Mouse (Mus musculus) hindbrain, postnatal 0 days (tissue): ENCODE measurements around the gene Ppp1r14b. TPM values are rescaled to one million over a fixed set of nuclear protein-coding genes. Genes with fewer than 3 reads are reported as not detected.

Experiments
- ATAC-seq: fragments of 200-750 bp; cut with Nextera tagmentation; 2 replicates; pipeline ENCODE4 v1.8.0; 2017; ENCODE audit warnings: mild to moderate bottlenecking, moderate TSS enrichment, moderate library complexity
- DNase-seq: peaks from one replicate; pipeline ENCODE4 v3.0.0-alpha.2; 2015; ENCODE audit warnings: low spot score
- H3K27ac ChIP-seq: fragments of 300-500 bp; sonication (generic); 2 replicates; pipeline ENCODE4 v1.5.1; 2014; ENCODE audit warnings: mild to moderate bottlenecking
- H3K27me3 ChIP-seq: fragments of 300-500 bp; sonication (generic); 2 replicates; pipeline ENCODE4 v1.6.1; 2014; ENCODE audit warnings: low read length, mixed read lengths; ENCODE audit not compliant: insufficient read depth
- H3K36me3 ChIP-seq: fragments of 300-500 bp; sonication (generic); 2 replicates; pipeline ENCODE4 v1.6.1; 2014; ENCODE audit warnings: low read length, mixed read lengths; ENCODE audit not compliant: insufficient read depth
- H3K4me1 ChIP-seq: fragments of 300-500 bp; sonication (generic); 2 replicates; pipeline ENCODE4 v1.6.1; 2014; ENCODE audit warnings: antibody characterized with exemption, low read length, mixed read lengths; ENCODE audit not compliant: insufficient read depth
- H3K4me2 ChIP-seq: fragments of 300-500 bp; sonication (generic); 2 replicates; pipeline ENCODE4 v1.6.1; 2014; ENCODE audit warnings: low read depth, mild to moderate bottlenecking, low read length, moderate library complexity, mixed read lengths
- H3K4me3 ChIP-seq: fragments of 300-500 bp; sonication (generic); 2 replicates; pipeline ENCODE4 v1.5.1; 2014; ENCODE audit warnings: low read length
- H3K9ac ChIP-seq: fragments of 300-500 bp; sonication (generic); replicated peaks from 2 replicates; pipeline ENCODE4 v1.6.1; 2014; ENCODE audit warnings: mild to moderate bottlenecking, low read length, moderate library complexity, mixed read lengths
- H3K9me3 ChIP-seq: fragments of 300-500 bp; sonication (generic); 2 replicates; pipeline ENCODE4 v1.6.1; 2016; ENCODE audit warnings: low read length, mixed read lengths
- CTCF ChIP-seq: IDR thresholded peaks from 2 replicates; pipeline ENCODE4 v1.5.1; 2016; ENCODE audit warnings: antibody characterized with exemption, control low read depth, low read depth
- WGBS: fragments of 180-500 bp; shearing (Covaris S2); extraction: QIAGEN DNeasy Blood & Tissue Kit; methylation state at CpG from one replicate; pipeline ENCODE4 v1.1.7; 2014; 5-methylcytosine and 5-hydroxymethylcytosine counted together
- polyA plus RNA-seq: library from polyadenylated mRNA; unstranded; fragments of >200 nt; fragmentation: Nextera tagmentation; extraction: Ambion mirVana; gene quantifications from 2 replicates; pipeline ENCODE4 v1.2.1, GENCODE M21; 2015
- total RNA-seq: library from RNA; depleted of rRNA; stranded (reverse); fragments of >200 nt; gene quantifications from 2 replicates; pipeline ENCODE4 v1.2.3, GENCODE M21; 2014

Gene Ppp1r14b
- total and polyA plus RNA-seq, 2 experiments from 2014 or later = 155 to 210 TPM

DNA sequence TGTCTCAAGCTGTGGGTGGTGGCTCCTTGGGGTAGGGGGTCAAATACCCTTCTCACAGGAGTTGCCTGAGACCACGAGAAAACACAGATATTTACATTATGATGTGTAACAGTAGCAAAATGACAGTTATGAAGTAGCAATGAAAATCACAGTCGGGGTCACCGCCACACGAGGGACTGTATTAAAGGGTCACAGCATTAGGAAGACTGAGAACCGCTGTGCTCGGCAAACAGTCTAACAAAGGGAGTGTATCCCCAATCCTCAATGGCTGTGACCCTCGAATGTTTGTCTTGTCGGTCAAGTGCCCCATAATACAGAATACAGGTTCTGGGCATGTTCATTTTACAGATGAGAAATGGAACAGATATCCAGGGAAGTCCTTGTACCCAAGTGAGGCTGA is 19.2 kb downstream of the Ppp1r14b start:
- WGBS = 88% methylated on average over 8 of the region's 8 CpGs
- Histone ChIP-seq H3K4me1 (peaks cover 18% of the 10 kb centered on the region), H3K9ac (no peak overlapping the region), H3K4me2 (no peak overlapping the region), H3K27me3 (no peaks in the 10 kb centered on the region), H3K4me3 (no peak overlapping the region), H3K27ac (no peak overlapping the region), H3K9me3 (no peaks in the 10 kb centered on the region), H3K36me3 (peaks cover 1% of the 10 kb centered on the region; the same call in 1 of the 2 replicates)
- ATAC-seq (no peak), DNase-seq (no peak)
- TF ChIP-seq CTCF = no peak

DNA sequence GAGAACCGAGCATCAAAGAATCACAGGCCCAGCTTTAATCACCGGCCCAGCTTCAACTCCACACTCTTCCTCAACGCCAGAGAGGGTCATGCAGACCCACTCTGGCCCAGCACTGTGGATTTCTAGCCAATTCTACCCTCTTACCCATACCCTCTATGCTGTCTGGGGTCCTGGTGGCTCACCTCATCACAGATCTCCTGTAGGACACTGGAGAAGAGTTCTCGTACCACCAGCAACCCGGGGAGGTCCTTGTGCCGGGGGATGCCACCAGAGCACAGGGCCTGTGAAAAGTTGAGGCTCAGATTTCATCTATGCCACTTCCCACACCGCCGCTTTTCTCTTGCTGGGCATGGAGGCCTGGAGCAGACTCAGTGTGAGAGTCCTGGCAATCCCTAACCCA is 19.7 kb downstream of the Ppp1r14b start:
- H3K4me2 ChIP-seq = no peak overlapping the region
- TF ChIP-seq CTCF = no peak
- no peaks in the 10 kb centered on the region for H3K27me3 ChIP-seq
- H3K9me3 ChIP-seq = no peaks in the 10 kb centered on the region
- ATAC-seq (no peak), DNase-seq (no peak)
- H3K27ac ChIP-seq = no peak overlapping the region
- 82% methylated on average over 8 of the region's 8 CpGs for WGBS
- H3K9ac ChIP-seq = no peak overlapping the region
- H3K36me3 ChIP-seq = peaks cover 4% of the 10 kb centered on the region; the same call in 1 of the 2 replicates
- H3K4me3 ChIP-seq = no peak overlapping the region
- H3K4me1 ChIP-seq = peaks cover 18% of the 10 kb centered on the region

DNA sequence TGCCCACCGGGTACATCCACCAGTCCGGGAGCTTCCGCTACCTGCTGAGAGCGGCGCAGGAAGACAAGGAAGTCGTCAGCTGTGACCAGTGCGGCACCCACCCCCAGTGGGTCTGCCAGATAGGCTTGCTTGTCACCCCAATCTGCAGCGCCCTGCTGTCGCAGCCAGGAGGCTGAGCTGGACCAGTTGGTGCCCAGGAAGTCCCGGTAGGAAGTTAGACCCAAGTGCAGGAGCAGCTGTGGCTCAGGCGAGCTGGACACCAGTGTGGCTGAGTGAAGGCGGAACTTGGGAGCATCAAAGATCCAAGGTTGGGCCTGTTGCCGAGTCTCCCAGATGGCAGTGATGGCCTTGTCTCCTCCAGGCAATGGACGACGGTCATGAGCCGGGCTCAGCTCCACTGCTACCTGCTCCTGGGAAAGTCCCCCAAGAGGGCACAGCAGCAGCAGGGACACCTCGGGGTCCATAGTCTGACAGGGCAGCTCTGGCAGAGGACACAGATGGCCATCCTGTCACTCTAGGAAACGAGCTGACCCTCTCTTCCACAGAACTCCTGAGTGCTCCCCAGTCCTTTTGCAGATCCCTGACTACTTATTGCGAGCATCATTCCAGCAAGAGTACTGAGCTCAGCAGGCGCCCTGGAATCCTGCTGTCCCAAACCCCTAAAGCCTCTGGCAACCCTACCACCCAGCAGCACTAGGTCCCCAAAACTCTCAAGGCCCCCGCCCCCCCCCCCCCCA is 20.7 kb downstream of the Ppp1r14b start:
- TF ChIP-seq CTCF = 0 out of 2 replicates have a peak, but pooled peaks have one; percentile 10
- peaks cover 4% of the 10 kb centered on the region; the same call in 1 of the 2 replicates for H3K36me3 ChIP-seq
- ATAC-seq (no peak), DNase-seq (peak; percentile 13)
- H3K4me2 ChIP-seq = peak overlapping the region; percentile 91
- peak overlapping the region; percentile 70 for H3K9ac ChIP-seq
- peaks cover 18% of the 10 kb centered on the region for H3K4me1 ChIP-seq
- no peaks in the 10 kb centered on the region for H3K9me3 ChIP-seq
- peak overlapping the region; percentile 54; the same call in 1 of the 2 replicates for H3K27ac ChIP-seq
- peak overlapping the region; percentile 63 for H3K4me3 ChIP-seq
- WGBS = 50% methylated on average over 20 of the region's 21 CpGs
- H3K27me3 ChIP-seq = no peaks in the 10 kb centered on the region

DNA sequence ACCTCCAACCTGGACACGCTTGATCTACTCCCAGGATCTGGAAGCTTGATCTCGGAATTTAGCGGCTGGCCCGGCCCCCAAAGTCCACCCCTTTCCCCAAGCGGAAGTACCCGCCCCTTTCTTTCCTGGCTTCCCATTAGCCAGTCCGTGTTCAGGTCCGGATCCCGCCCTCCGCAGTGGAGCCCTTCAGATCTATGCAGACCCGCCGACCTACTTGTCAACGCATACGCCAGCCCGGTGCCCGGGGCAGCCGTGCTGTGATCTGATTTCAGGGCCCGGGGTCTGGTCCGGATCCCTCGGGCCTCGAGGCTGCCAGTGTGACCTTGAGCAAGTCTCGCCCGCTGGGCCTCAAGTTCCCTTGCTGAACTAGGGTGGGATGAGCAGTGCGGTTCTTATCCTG is 21.2 kb downstream of the Ppp1r14b start, which contains the start of the genes Nudt22 and Trpt1:
TSS of gene Nudt22 (minus strand) at position 112 of the 400 bp plus-strand sequence.
TSS of gene Trpt1 (plus strand) at position 126 of the 400 bp plus-strand sequence.
- H3K4me1 ChIP-seq = peaks cover 18% of the 10 kb centered on the region
- WGBS = 1% methylated on average over 24 of the region's 24 CpGs

DNA sequence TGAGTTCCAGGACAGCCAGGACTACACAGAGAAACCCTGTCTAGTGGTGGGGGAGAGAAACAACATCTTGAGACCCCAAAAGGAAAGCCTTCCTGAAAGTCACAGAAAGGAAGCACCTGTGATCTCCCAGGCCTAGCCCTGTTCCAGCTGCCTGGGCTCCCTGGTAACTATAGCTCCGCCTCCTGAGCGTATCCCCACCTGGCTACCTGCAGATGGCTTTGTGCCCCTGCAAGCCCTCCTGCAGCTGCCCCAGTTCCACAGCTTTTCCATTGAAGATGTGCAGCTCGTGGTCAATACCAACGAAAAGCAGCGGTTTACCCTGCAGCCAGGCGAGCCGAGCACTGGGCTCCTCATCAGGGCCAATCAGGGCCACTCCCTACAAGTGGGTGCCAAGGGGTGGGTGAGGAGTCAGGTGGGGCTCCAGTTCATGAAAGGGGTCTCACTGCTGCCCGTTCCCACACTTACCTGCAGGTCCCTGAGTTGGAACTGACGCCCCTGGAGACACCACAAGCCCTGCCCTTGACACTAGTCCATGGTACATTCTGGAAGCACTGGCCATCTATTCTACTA is 23.0 kb downstream of the Ppp1r14b start:
- H3K4me3 ChIP-seq = no peak overlapping the region
- no peak overlapping the region for H3K27ac ChIP-seq
- H3K4me1 ChIP-seq = peaks cover 18% of the 10 kb centered on the region
- DNase-seq = no peak
- H3K27me3 ChIP-seq = no peaks in the 10 kb centered on the region
- no peak for TF ChIP-seq CTCF
- ATAC-seq = no peak
- no peak overlapping the region for H3K9ac ChIP-seq
- H3K36me3 ChIP-seq = peaks cover 4% of the 10 kb centered on the region; the same call in 1 of the 2 replicates
- H3K9me3 ChIP-seq = no peaks in the 10 kb centered on the region
- H3K4me2 ChIP-seq = no peak overlapping the region
- 83% methylated on average over 9 of the region's 9 CpGs for WGBS

More for the DNA sequence above, 21.2 kb downstream of the Ppp1r14b start, which contains the start of the genes Nudt22 and Trpt1:
- DNase-seq (peak; percentile 90), ATAC-seq (peak; percentile 77)
- peak within 1 kb of the TSS; percentile 75 for H3K27ac ChIP-seq
- no peaks in the 10 kb centered on the region for H3K9me3 ChIP-seq
- H3K4me2 ChIP-seq = peak within 1 kb of the TSS; percentile 91
- H3K36me3 ChIP-seq = peaks cover 4% of the 10 kb centered on the region; the same call in 1 of the 2 replicates
- peak within 1 kb of the TSS; percentile 63 for H3K4me3 ChIP-seq
- H3K27me3 ChIP-seq = no peaks in the 10 kb centered on the region
- peak within 1 kb of the TSS; percentile 70 for H3K9ac ChIP-seq
- no peak for TF ChIP-seq CTCF

DNA sequence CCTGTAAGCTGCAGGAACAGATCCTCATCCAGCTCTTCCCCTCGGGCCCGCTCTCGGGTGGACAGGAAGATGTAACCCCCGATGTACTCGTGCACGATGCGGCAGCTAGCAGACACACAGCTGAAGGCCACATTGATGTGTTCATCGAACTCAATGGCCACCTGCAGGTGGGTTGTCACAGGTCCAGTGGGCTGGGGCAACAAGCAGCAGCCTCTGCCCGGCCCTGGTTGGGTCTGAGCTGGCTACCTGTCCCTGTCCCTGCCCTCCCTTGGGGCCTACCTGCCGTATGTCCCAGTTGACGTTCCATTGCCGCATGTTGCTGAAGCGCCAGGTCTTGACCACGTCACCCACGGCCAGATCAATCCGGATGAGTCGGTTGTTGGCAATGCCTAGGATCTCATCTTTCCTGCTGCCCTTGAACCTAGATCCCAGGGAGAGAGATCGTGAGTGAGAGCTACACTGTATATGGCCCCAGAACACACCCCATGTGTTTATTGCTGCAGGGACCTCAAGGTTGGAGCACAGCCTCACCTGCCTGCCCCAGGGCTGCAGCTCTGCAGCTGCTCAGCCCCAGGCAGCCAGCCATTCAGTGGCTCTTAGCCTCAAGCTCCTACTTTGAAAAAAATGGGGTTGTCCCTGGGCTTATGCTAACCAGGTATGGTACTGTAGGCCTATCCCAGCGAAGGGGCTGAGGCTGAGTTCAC is 24.7 kb downstream of the Ppp1r14b start:
- H3K4me3 ChIP-seq = no peak overlapping the region
- no peak for TF ChIP-seq CTCF
- no peaks in the 10 kb centered on the region for H3K27me3 ChIP-seq
- no peak overlapping the region for H3K4me2 ChIP-seq
- no peak for DNase-seq
- WGBS = 92% methylated on average over 19 of the region's 19 CpGs
- H3K36me3 ChIP-seq = peaks cover 4% of the 10 kb centered on the region; the same call in 1 of the 2 replicates
- H3K27ac ChIP-seq = no peak overlapping the region
- H3K9me3 ChIP-seq = no peaks in the 10 kb centered on the region
- ATAC-seq = no peak
- peaks cover 17% of the 10 kb centered on the region for H3K4me1 ChIP-seq
- H3K9ac ChIP-seq = no peak overlapping the region
